8 mouse cellular contexts compared by ENCODE assay signal in genomic region chr4:133584059-133584951, GRCm38 (mm10). TPM values are rescaled to one million over a fixed set of nuclear protein-coding genes. Genes with fewer than 3 reads are reported as not detected.
DNase-seq lines count a peak whose midpoint lies in the region; ATAC-seq and TF ChIP-seq lines count a peak whose summit lies in the region.

TSS of gene Gpn2 (plus strand) at chr4:133584362.

- WGBS in heart, embryonic 11.5 days (ENCODE audit: insufficient replicate concordance) = 2% methylated on average over 65 of the region's 65 CpGs
- 1% methylated on average over 64 of the region's 65 CpGs for WGBS in kidney, embryonic 16.5 days

- peak within 1 kb of the TSS; percentile 80 for H3K4me3 ChIP-seq in C2C12 (ENCODE audit: insufficient read depth, poor library complexity, severe bottlenecking)
- H3K4me3 ChIP-seq in heart, embryonic 11.5 days (ENCODE audit: low read depth, low read length) = peak within 1 kb of the TSS; percentile 81
- H3K4me3 ChIP-seq in kidney, embryonic 16.5 days (ENCODE audit: low read length) = peak within 1 kb of the TSS; percentile 99

- peaks cover 26% of the 10 kb centered on the region for H3K79me2 ChIP-seq in C2C12 (ENCODE audit: control insufficient read depth, insufficient read depth)

- peak; percentile 91 for ATAC-seq in erythroblast, adult 5-6 weeks (replicated peaks; ENCODE audit: low FRiP score, poor library complexity, severe bottlenecking)
- peak; percentile 65 for ATAC-seq in heart, embryonic 11.5 days (replicated peaks; ENCODE audit: insufficient number of reproducible peaks, low FRiP score, low TSS enrichment)
- ATAC-seq in kidney, embryonic 16.5 days (ENCODE audit: low FRiP score, low TSS enrichment) = peak; percentile 91
- ATAC-seq in monocyte, adult 5-6 weeks (replicated peaks; ENCODE audit: insufficient number of reproducible peaks, low FRiP score, low TSS enrichment, poor library complexity, severe bottlenecking) = peak; percentile 88

- no peaks in the 10 kb centered on the region for H3K27me3 ChIP-seq in C2C12 (ENCODE audit: control insufficient read depth, insufficient read depth, insufficient read length)
- no peaks in the 10 kb centered on the region for H3K27me3 ChIP-seq in heart, embryonic 11.5 days (ENCODE audit: control insufficient read depth, insufficient read depth, low read length)
- no peaks in the 10 kb centered on the region for H3K27me3 ChIP-seq in kidney, embryonic 16.5 days (ENCODE audit: insufficient read depth, low read length)

- peak within 1 kb of the TSS; percentile 73; the same call in 1 of the 2 replicates for H3K27ac ChIP-seq in heart, embryonic 11.5 days (ENCODE audit: low read depth, low read length)
- H3K27ac ChIP-seq in kidney, embryonic 16.5 days (ENCODE audit: low read length) = peak within 1 kb of the TSS; percentile 69

- no peaks in the 10 kb centered on the region for H3K9me3 ChIP-seq in heart, embryonic 11.5 days (replicated peaks; ENCODE audit: control insufficient read depth, low read length)
- H3K9me3 ChIP-seq in kidney, embryonic 16.5 days (ENCODE audit: low read length) = no peaks in the 10 kb centered on the region

- peaks cover 3% of the 10 kb centered on the region for H3K79me3 ChIP-seq in C2C12 (ENCODE audit: low read depth)

- peaks cover 40% of the 10 kb centered on the region for H3K36me3 ChIP-seq in C2C12 (ENCODE audit: control insufficient read depth, insufficient read depth)
- peaks cover 29% of the 10 kb centered on the region for H3K36me3 ChIP-seq in heart, embryonic 11.5 days (ENCODE audit: control insufficient read depth, insufficient read depth, low read length)
- peaks cover 45% of the 10 kb centered on the region for H3K36me3 ChIP-seq in kidney, embryonic 16.5 days (ENCODE audit: insufficient read depth, low read length)

- peak; percentile 95 for DNase-seq in brain, adult 2 months (ENCODE audit: low read depth, low spot score)
- peak; percentile 85 for DNase-seq in liver
- peak; percentile 87 to 89 for DNase-seq in spleen, postnatal 36 days (ENCODE audit: low spot score in 2 of 2)

- H3ac ChIP-seq in C2C12 (ENCODE audit: control insufficient read depth, insufficient read length, low read depth) = peak within 1 kb of the TSS; percentile 99

- H3K4me2 ChIP-seq in heart, embryonic 11.5 days = peak within 1 kb of the TSS; percentile 99
- H3K4me2 ChIP-seq in kidney, embryonic 16.5 days (replicated peaks; ENCODE audit: low read depth, low read length) = peak within 1 kb of the TSS; percentile 99

- H3K9ac ChIP-seq in heart, embryonic 11.5 days (ENCODE audit: low read depth, low read length) = peak within 1 kb of the TSS; percentile 95
- peak within 1 kb of the TSS; percentile 76 for H3K9ac ChIP-seq in kidney, embryonic 16.5 days (replicated peaks; ENCODE audit: low read length)

- peaks cover 12% of the 10 kb centered on the region for H3K4me1 ChIP-seq in heart, embryonic 11.5 days (ENCODE audit: control insufficient read depth, insufficient read depth, low read length)
- peaks cover 12% of the 10 kb centered on the region for H3K4me1 ChIP-seq in kidney, embryonic 16.5 days (ENCODE audit: insufficient read depth, low read length)

- no peak for TF ChIP-seq CTCF in C2C12 (IDR thresholded peaks at IDR 0.05; ENCODE audit: control insufficient read depth, insufficient read depth, insufficient read length)

TF ChIP-seq in C2C12, 6 proteins besides CTCF, POLR2A, EP300 and RAD21:
- TF ChIP-seq MAX (IDR thresholded peaks at IDR 0.05) = no peak
- no peak for TF ChIP-seq MYOD1 (IDR thresholded peaks at IDR 0.05; ENCODE audit: control insufficient read depth, insufficient read length, low read depth)
- no peak for TF ChIP-seq FOSL1 (IDR thresholded peaks at IDR 0.05; ENCODE audit: insufficient read depth, low read length, poor library complexity, severe bottlenecking)
- no peak for TF ChIP-seq CEBPB (IDR thresholded peaks at IDR 0.05; ENCODE audit: low read depth)
- no peak for TF ChIP-seq USF1 (IDR thresholded peaks at IDR 0.05; ENCODE audit: low read depth)
- no peak for TF ChIP-seq MYOG (IDR thresholded peaks at IDR 0.05; ENCODE audit: control insufficient read depth, extremely low read depth, insufficient read length)

RNA-seq across cellular contexts. Expression of gene Gpn2, which starts in this region (rescaled TPM):
- polyA plus RNA-seq in C2C12 (2012; fragmentation: generic; extraction: Trizol) = 44.1 TPM
- total RNA-seq in erythroblast, adult 5-6 weeks (2015; ENCODE audit: low replicate concordance) = 1.7 and 3.1 TPM in 2 replicates
- 1.3 and 11.2 TPM in 2 replicates for total RNA-seq in erythroblast, adult 5-6 weeks (2017; ENCODE audit: low replicate concordance)
- 14.2 and 14.3 TPM in 2 replicates for polyA plus RNA-seq in heart, embryonic 11.5 days (2014; fragmentation: Nextera tagmentation; extraction: Ambion mirVana)
- polyA plus RNA-seq in kidney, embryonic 16.5 days (2015; fragmentation: Nextera tagmentation; extraction: Ambion mirVana) = 20.9 and 21.0 TPM in 2 replicates
- total RNA-seq in monocyte, adult 5-6 weeks (2017) = 6.9 to 18.7 TPM (median 16.5 TPM) in 3 replicates

Comparison
In these comparisons a context has a peak if more than half of its experiments do, and no peak if none do; other contexts are left out.
1. Peak in every context shown above with its lines: DNase-seq, ATAC-seq, H3K4me3 ChIP-seq and H3K27ac ChIP-seq.